Mouse (Mus musculus): ENCODE results near the gene Thbs3. TPM values are rescaled to one million over a fixed set of nuclear protein-coding genes. Genes with fewer than 3 reads are reported as not detected.

Gene Thbs3
- total and polyA plus RNA-seq, 3 experiments = 4.3 to 6.1 (median 5.7) TPM

GRCm38 (mm10) chr3:89177242-89178106 is 37.5 kb upstream of the Thbs3 start, which contains the start of gene Scamp3:
TSS of gene Scamp3 (plus strand) at chr3:89177473.
- Histone ChIP-seq H3K36me3 (replicated peaks in 1 of 2; ENCODE audit: control insufficient read depth in 1 of 2, insufficient read depth in 1 of 2, low read length in 1 of 2) (peaks cover 89 to 100% of the 10 kb centered on the region in 2 experiments), H3K9me3 (replicated peaks; ENCODE audit: low read length) (no peaks in the 10 kb centered on the region), H3K4me3 (replicated peaks in 1 of 3; ENCODE audit: low read depth in 2 of 3, low read length in 2 of 3, poor library complexity in 1 of 3) (peak within 1 kb of the TSS in 2 of 3 experiments; percentile 32 to 50), H3K4me2 (ENCODE audit: insufficient read depth, low read depth, poor library complexity, severe bottlenecking) (no peak within 1 kb of the TSS), H3K27ac (ENCODE audit: insufficient read depth, low read depth) (no peak within 1 kb of the TSS), H3K9ac (ENCODE audit: insufficient read depth, low read depth) (no peak within 1 kb of the TSS), H3K4me1 (ENCODE audit: control insufficient read depth in 1 of 2, insufficient read depth in 2 of 2) (peaks cover 0 to 10% of the 10 kb centered on the region in 2 experiments; a peak in 2 of 4 replicates), H3K27me3 (replicated peaks) (no peaks in the 10 kb centered on the region), H3K79me2 (replicated peaks; ENCODE audit: control insufficient read depth, extremely low read depth, insufficient read depth, poor library complexity, severe bottlenecking) (no peaks in the 10 kb centered on the region)
- dilution Hi-C loops (cut with MboI; ENCODE audit: extremely low pct_ligation_motif_present, extremely low pct_unique_long_range_greater_than_20kb, low sequenced_read_pairs) (no loop called here), in situ Hi-C loops (cut with MboI; ENCODE audit: low pct_ligation_motif_present, low pct_unique_long_range_greater_than_20kb, low sequenced_read_pairs) (no loop called here)
- DNase-seq (ENCODE audit: extremely low read depth) = peak; percentile 79
- TF ChIP-seq ZMIZ1 (IDR thresholded peaks at IDR 0.05; ENCODE audit: low read depth, low read length) (no peak), MEF2A (IDR thresholded peaks at IDR 0.05; ENCODE audit: borderline replicate concordance, low read depth, low read length) (no peak), SIN3A (IDR thresholded peaks at IDR 0.05; ENCODE audit: low read length) (no peak), ELF1 (IDR thresholded peaks at IDR 0.05; ENCODE audit: low read depth, low read length) (no peak), ZKSCAN1 (IDR thresholded peaks at IDR 0.05; ENCODE audit: borderline replicate concordance, low read depth, low read length) (no peak), ETS1 (conservative IDR thresholded peaks at IDR 0.05; ENCODE audit: low read depth, low read length) (no peak), MAZ (IDR thresholded peaks at IDR 0.05; ENCODE audit: low read depth, low read length) (no peak), SMC3 (IDR thresholded peaks at IDR 0.05; ENCODE audit: low read depth, low read length) (no peak), RAD21 (IDR thresholded peaks at IDR 0.05; ENCODE audit: low read depth, low read length) (no peak), MXI1 (IDR thresholded peaks at IDR 0.05; ENCODE audit: low read depth, low read length) (no peak), JUN (IDR thresholded peaks at IDR 0.05; ENCODE audit: insufficient read depth, low read depth, low read length) (no peak), ZC3H11A (IDR thresholded peaks at IDR 0.05; ENCODE audit: low read depth, low read length) (no peak), TCF12 (IDR thresholded peaks at IDR 0.05; ENCODE audit: low read depth, low read length) (no peak), RCOR1 (conservative IDR thresholded peaks at IDR 0.05; ENCODE audit: low read depth, low read length) (no peak), UBTF (IDR thresholded peaks at IDR 0.05; ENCODE audit: low read depth, low read length) (no peak), CHD2 (IDR thresholded peaks at IDR 0.05; ENCODE audit: low read length) (no peak), ZNF384 (IDR thresholded peaks at IDR 0.05; ENCODE audit: low read depth, low read length) (peak; percentile 71), MAX (IDR thresholded peaks at IDR 0.05; ENCODE audit: low read length) (no peak), MYC (IDR thresholded peaks at IDR 0.05; ENCODE audit: low read depth, low read length) (no peak), EP300 (IDR thresholded peaks at IDR 0.05; ENCODE audit: low read length) (no peak), KAT2A (IDR thresholded peaks at IDR 0.05; ENCODE audit: insufficient replicate concordance, low read length) (no peak), CHD1 (IDR thresholded peaks at IDR 0.05; ENCODE audit: low read depth, low read length) (no peak), BHLHE40 (IDR thresholded peaks at IDR 0.05; ENCODE audit: low read depth, low read length) (peak; percentile 89), POLR2AphosphoS2 (IDR thresholded peaks at IDR 0.05; ENCODE audit: low read depth, low read length) (no peak), USF1 (IDR thresholded peaks at IDR 0.05; ENCODE audit: low read depth, low read length) (peak; percentile 75), USF2 (conservative IDR thresholded peaks at IDR 0.05; ENCODE audit: low read depth, low read length) (peak; percentile 77), TBP (conservative IDR thresholded peaks at IDR 0.05; ENCODE audit: low read depth, low read length) (no peak), GABPA (IDR thresholded peaks at IDR 0.05; ENCODE audit: insufficient replicate concordance, low read depth, low read length) (no peak), NELFE (IDR thresholded peaks at IDR 0.05; ENCODE audit: low read depth, low read length) (no peak), JUND (conservative IDR thresholded peaks at IDR 0.05; ENCODE audit: low read depth, low read length) (no peak), CTCF (conservative IDR thresholded peaks at IDR 0.05 in 1 of 2, IDR thresholded peaks at IDR 0.05 in 1 of 2; ENCODE audit: low read depth in 2 of 2, low read length in 2 of 2) (no peak), PAX5 (IDR thresholded peaks at IDR 0.05; ENCODE audit: low read length) (no peak), E2F4 (IDR thresholded peaks at IDR 0.05; ENCODE audit: insufficient replicate concordance, low read depth, low read length) (no peak), POLR2A (IDR thresholded peaks at IDR 0.05; ENCODE audit: low read depth, low read length) (0 out of 2 replicates have a peak, but pooled peaks have one; percentile 25), HCFC1 (IDR thresholded peaks at IDR 0.05; ENCODE audit: low read depth, low read length) (peak; percentile 76), NRF1 (IDR thresholded peaks at IDR 0.05; ENCODE audit: low read depth, low read length) (peak; percentile 63), MAFK (IDR thresholded peaks at IDR 0.05; ENCODE audit: insufficient replicate concordance, low read length) (no peak), IRF4 (IDR thresholded peaks at IDR 0.05; ENCODE audit: low read depth, low read length) (no peak)

Measured in CH12.LX (cell line).